Mouse (Mus musculus): ENCODE data around the gene Hexdc. TPM values are rescaled to one million over a fixed set of nuclear protein-coding genes. Genes with fewer than 3 reads are reported as not detected.

The Hexdc gene
- polyA plus RNA-seq, 1 experiment from 2014 or later: 7.1 TPM

Other genes starting within 250 kb of the Hexdc start
- 120 and 121 TPM in 2 replicates for gene Csnk1d, start 213.1 kb upstream of the Hexdc start, polyA plus RNA-seq (2015; fragmentation: Nextera tagmentation; extraction: Ambion mirVana)
- 1.3 and 1.8 TPM in 2 replicates for gene Cd7, start 165.0 kb upstream of the Hexdc start, polyA plus RNA-seq (2015; fragmentation: Nextera tagmentation; extraction: Ambion mirVana)
- 0.15 and 0.78 TPM in 2 replicates for gene Sectm1b, start 140.9 kb upstream of the Hexdc start, polyA plus RNA-seq (2015; fragmentation: Nextera tagmentation; extraction: Ambion mirVana)
- 0.58 TPM in 1 of 2 replicates, not detected in the other for gene Sectm1a, start 123.2 kb upstream of the Hexdc start, polyA plus RNA-seq (2015; fragmentation: Nextera tagmentation; extraction: Ambion mirVana)
- not detected in 2 replicates for gene Tex19.2, start 85.8 kb upstream of the Hexdc start, polyA plus RNA-seq (2015; fragmentation: Nextera tagmentation; extraction: Ambion mirVana)
- not detected in 2 replicates for gene Tex19.1, start 58.3 kb upstream of the Hexdc start, polyA plus RNA-seq (2015; fragmentation: Nextera tagmentation; extraction: Ambion mirVana)
- gene Uts2r, start 44.2 kb upstream of the Hexdc start, polyA plus RNA-seq (2015; fragmentation: Nextera tagmentation; extraction: Ambion mirVana): not detected in 2 replicates
- gene Ogfod3, start 278 bp downstream of the Hexdc start, polyA plus RNA-seq (2015; fragmentation: Nextera tagmentation; extraction: Ambion mirVana): 24.5 and 27.8 TPM in 2 replicates
- gene Cybc1, start 24.9 kb downstream of the Hexdc start, polyA plus RNA-seq (2015; fragmentation: Nextera tagmentation; extraction: Ambion mirVana): 37.4 and 42.5 TPM in 2 replicates
- gene Narf, start 32.8 kb downstream of the Hexdc start, polyA plus RNA-seq (2015; fragmentation: Nextera tagmentation; extraction: Ambion mirVana): 53.6 and 55.8 TPM in 2 replicates
- 6.2 and 6.5 TPM in 2 replicates for gene Foxk2, start 55.6 kb downstream of the Hexdc start, polyA plus RNA-seq (2015; fragmentation: Nextera tagmentation; extraction: Ambion mirVana)
- gene Wdr45b, start 150.0 kb downstream of the Hexdc start, polyA plus RNA-seq (2015; fragmentation: Nextera tagmentation; extraction: Ambion mirVana): 94.8 and 98.7 TPM in 2 replicates
- gene Rab40b, start 183.8 kb downstream of the Hexdc start, polyA plus RNA-seq (2015; fragmentation: Nextera tagmentation; extraction: Ambion mirVana): 6.0 and 7.1 TPM in 2 replicates
- 6.7 and 9.3 TPM in 2 replicates for gene Fn3krp, start 217.0 kb downstream of the Hexdc start, polyA plus RNA-seq (2015; fragmentation: Nextera tagmentation; extraction: Ambion mirVana)
- gene Fn3k, start 230.5 kb downstream of the Hexdc start, polyA plus RNA-seq (2015; fragmentation: Nextera tagmentation; extraction: Ambion mirVana): 0.60 and 1.3 TPM in 2 replicates
- 31.6 and 35.6 TPM in 2 replicates for gene Tbcd, start 247.5 kb downstream of the Hexdc start, polyA plus RNA-seq (2015; fragmentation: Nextera tagmentation; extraction: Ambion mirVana)